Mouse (Mus musculus) NIH3T3 (cell line): ENCODE measurements around the gene Tbx4.

ENCODE experiments used
- DNase-seq: peaks from one replicate; pipeline ENCODE4 v3.0.0-alpha.2; 2012; ENCODE audit warnings: low read depth

Tbx4 gene

DNA sequence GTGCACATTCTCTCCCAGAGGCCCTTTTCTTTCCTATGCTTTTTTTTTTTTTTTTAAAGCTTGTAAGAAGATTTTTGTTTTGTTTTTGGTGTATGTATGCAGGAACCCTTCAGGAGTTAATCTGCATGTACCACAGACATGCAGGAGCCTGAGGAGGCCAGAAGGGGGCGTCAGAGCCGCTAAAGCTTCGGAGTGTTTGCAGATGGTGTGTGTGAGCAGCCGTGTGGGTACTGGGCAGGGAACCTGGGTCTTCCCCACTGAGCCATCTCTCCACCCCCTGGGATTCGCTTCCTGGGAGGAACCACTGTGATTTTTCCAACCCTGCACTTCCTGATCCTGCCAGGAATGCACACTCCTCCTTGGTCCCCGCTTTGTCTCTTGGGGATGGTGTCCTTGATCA, 35.5 kb upstream of the Tbx4 start:
- DNase-seq, result peak; percentile 45

GRCm38 (mm10) chr11:85857997-85858698, 28.1 kb upstream of the Tbx4 start:
- no peak for DNase-seq

DNA sequence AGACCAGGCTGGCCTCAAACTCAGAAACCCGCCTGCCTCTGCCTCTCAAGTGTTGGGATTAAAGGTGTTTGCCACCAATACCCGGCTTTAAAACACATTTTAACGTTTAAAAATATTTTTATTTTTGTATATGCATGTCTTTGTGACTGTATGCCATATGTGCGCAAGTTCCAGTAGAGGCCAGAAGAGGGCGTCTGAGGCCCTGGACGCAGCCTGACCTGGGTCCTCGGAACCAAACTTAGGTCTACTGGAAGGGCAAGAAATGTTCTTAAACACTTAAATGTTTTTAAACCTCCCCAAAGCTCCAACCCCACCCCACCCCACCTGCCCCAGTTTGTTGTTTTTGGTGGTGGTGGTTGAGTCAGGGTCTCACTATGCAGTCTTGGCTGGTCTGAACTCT, 21.9 kb upstream of the Tbx4 start:
- peak; percentile 48 for DNase-seq

DNA sequence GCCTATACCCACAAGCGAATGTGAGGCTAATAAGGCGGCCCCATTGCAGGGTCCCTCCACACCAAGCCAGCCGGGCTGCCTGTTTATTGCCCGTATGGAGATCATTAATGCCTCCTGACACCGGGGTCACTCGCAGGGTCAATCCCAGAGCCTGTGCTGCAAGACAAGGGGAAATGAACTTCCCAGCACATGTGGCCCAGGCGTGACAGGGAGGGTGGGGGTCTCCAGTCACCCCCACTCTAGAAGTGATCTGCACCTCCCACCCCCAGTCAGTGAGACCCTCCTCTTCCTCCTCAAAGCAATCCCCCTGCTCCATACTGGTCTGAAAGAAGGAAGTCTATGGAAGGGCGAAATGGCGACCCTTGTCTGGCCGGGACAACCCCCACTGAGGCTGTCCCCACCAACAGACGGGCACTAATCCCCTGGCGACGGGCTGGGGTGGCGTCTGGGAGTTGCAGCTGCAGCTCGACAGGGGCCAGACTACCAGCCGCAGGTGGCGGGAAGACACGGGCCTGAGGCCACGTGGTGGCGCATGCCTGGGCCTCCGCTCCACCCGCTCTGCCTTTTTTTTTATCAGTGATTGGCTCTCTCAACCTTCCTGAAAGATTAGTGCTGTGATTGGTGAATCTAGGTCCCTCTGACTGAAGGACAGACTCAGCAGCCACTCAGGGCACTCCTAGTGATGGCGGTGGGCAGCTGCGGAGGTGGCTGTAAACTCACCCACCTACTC, 10.0 kb upstream of the Tbx4 start:
- no peak for DNase-seq

GRCm38 (mm10) chr11:85884498-85884897, 1.7 kb upstream of the Tbx4 start:
- no peak for DNase-seq

DNA sequence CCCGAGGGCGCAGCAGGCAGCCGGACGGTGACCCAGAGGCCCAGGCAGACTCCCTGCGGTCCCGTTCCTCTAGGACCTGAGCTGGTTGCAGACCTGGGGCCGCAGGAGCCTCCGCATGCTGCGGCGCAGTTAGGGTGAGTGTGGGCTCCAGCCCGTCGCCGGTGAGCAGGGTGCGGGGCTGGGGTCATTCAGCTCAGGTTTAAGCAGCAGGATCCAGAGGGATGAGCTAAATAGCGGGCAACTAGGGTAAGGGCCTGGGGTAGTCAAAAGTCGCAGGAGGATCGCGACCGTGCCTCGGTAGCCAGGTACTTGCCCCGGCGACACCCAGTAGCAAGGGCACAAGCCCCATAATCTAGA, 185 bp downstream of the Tbx4 start:
- no peak for DNase-seq

DNA sequence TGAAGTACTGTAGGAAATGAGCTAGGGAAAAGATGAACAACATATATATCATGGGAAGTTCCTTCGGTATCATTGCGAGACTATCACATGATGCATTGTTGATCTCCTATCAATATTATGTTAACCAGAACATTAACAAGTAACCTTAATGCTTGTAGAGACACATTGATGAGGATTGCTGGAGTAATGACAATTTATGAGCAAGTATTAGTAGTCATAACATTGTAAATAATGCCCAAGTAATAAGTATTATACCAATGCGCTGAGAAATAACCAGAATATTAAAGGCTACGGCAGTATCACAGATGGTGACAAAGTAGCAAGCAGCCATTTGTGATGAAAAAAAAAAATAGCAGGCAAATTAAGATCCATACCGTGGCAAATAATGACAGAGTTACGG, 1.1 kb downstream of the Tbx4 start:
- DNase-seq, result no peak

- no peak for DNase-seq
Measured at GRCm38 (mm10) chr11:85887801-85888450, 1.7 kb downstream of the Tbx4 start.

GRCm38 (mm10) chr11:85888451-85888961, 2.3 kb downstream of the Tbx4 start:
- DNase-seq, result no peak

GRCm38 (mm10) chr11:85889056-85889729, 3.0 kb downstream of the Tbx4 start:
- no peak for DNase-seq

DNA sequence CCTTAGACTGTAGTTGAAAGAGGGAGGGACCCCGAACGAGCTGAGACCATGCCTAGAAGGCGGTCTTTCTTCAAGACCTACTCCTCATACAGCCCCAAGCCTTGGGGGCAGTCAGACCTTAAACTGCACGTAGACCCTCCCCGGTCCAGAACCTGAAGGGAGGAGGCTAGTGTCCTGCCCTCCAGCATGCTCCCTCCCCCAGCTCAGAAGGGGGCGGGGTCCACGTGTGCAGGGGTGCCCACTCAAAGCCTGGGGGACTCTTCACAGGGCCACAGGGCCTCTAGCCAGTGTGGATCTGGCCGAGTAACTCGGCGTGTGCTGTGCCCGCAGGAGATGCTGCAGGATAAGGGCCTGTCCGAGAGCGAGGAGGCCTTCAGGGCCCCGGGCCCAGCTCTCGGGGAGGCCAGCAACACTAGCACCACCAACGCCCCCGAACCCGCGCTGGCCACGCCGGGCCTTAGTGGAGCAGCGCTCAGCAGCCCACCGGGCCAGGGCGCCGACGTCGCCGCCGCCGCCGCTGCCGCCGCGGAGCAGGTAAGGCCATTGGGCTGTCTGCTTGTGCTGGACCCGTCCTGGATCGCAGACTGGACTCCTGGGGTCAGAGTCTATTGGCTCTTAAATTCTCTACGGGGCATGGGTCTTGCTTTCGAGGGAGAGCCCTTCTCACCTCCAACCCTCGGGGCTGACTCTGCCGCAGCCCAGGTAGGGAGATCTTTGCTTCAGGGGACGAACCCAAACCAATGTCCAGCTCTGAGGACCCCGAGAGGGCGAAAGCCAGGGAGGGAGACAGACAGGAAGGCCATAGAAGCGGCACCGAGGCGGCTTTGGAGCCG, 3.7 kb downstream of the Tbx4 start:
- no peak for DNase-seq

- DNase-seq, result no peak
Measured at GRCm38 (mm10) chr11:85890563-85890845, 4.3 kb downstream of the Tbx4 start.

- peak; percentile 10 for DNase-seq
Measured at GRCm38 (mm10) chr11:85891010-85891691, 4.9 kb downstream of the Tbx4 start.

DNA sequence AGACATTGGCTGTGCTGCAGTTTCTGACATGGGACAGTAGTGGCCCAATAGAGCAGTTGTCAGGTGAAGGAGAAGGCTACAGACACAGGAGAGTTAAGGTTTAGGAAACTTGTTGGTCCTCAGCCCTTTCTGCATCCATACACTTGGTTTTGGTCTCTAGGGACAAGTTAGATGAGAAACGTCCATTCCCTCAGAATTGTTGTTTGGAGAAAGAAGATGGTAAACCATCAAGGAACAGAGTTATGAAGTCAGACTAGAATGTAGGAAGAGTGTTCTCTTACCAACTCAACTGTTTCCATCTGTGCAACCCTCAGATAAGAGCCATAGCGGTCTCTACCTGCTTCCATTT, 5.4 kb downstream of the Tbx4 start:
- no peak for DNase-seq

DNA sequence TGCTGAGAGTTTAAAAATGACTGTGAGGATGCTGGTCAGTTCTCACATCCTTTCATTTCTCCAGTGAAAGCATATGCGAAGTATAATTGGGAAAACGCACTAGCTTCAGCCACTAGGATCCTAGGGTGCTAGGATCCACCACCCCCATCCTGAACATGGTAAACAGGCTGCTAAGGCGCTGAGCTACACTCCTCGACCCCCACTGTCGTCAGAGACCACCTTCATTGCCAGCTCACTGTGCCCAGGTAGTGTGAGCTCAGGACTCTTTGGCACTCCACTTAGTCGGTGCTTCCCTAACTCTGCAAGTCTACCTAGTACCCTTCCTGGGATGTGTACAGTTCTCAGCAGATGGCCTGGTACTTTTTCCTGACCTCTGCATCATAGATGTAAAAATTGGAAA, 6.5 kb downstream of the Tbx4 start:
- DNase-seq, result no peak

DNA sequence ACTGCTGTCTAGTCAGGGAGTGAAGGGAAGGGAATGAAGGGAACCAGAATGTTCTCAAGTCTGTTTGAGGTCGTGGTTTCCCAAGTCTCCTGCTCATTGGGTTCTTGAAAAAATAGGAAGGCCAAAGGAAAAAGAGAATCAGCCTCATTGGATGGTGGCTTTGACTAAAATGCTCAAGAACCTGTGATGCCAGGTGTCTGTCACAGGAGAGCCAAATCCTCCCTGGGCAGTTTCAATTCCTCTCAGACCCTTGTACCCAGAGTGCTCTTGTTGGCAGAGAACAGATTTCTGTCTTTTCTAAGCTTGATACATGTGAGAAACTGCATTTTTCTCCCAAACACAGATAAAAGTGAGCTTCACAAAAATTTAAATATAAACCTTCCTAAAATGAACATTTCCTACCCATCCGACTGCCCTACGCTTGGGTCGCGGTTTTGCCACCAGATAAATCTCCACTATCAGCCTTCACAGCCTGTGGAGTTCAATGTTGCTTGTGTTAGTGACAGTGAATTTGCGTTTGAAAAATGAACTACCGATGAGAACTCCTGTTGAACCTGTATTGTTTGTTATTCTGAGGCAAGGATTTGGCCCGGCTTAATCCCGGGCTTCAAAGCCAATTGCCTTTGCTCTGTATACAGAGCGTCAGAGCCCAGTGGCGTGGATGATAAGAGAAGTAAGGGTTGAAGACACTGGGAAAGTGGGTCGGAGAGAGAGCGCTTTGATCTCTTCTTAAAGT, 7.3 kb downstream of the Tbx4 start:
- no peak for DNase-seq

- DNase-seq, result no peak
Measured at GRCm38 (mm10) chr11:85894136-85894530, 7.9 kb downstream of the Tbx4 start.

- no peak for DNase-seq
Measured at GRCm38 (mm10) chr11:85894731-85895545, 8.7 kb downstream of the Tbx4 start.

- DNase-seq, result peak; percentile 59
Measured at GRCm38 (mm10) chr11:85896335-85896985, 10.2 kb downstream of the Tbx4 start.
